Mouse (Mus musculus): ENCODE results near the gene Id3. TPM values are rescaled to one million over a fixed set of nuclear protein-coding genes. Genes with fewer than 3 reads are reported as not detected.

Gene Id3
- polyA plus RNA-seq, 1 experiment = 390 TPM

DNA sequence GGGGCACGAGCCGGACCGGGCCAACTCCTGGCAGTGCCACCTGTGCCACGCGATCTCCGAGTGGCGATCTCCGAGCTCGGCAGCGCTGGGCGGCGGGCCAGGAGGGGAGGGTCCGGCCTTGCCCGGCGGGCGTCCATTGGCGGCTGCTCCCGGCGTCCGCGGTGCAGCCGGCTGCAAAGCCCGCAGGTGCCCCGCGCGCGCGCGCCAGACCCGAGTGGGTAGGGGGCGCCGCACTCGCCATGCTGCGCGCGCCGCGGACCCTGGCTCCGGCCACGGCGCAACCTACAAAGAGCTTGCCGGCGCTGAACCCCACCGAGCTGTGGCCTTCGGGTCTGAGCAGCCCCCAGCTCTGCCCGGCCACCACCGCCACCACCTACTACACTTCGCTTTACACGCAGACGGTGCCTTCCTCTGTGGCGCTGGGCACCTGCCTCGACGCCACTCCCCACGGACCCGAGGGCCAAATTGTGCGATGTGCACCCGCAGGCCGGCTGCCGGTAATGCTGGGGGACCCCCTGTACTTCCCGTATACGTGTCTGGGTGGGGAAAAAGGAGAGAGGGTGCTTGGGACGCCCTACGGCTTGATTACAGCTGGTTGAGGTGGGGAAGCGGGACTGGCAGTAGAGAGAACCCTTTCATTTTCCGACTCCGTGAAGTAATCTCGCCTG, 29.4 kb downstream of the Id3 start:
- Histone ChIP-seq H3K4me3 (replicated peaks; ENCODE audit: extremely low read depth, low read depth, low read length) (peak overlapping the region; percentile 87), H3K4me1 (ENCODE audit: control insufficient read depth, insufficient read depth, low read length) (peaks cover 16% of the 10 kb centered on the region)
- DNase-seq = peak; percentile 62
- under 1% methylated on average over 67 of the region's 67 CpGs for WGBS
- TF ChIP-seq CTCF (IDR thresholded peaks at IDR 0.05; ENCODE audit: insufficient read depth, low read length) (no peak), POLR2A (IDR thresholded peaks at IDR 0.05; ENCODE audit: borderline replicate concordance, extremely low read depth, low read depth, low read length) (no peak)

DNA sequence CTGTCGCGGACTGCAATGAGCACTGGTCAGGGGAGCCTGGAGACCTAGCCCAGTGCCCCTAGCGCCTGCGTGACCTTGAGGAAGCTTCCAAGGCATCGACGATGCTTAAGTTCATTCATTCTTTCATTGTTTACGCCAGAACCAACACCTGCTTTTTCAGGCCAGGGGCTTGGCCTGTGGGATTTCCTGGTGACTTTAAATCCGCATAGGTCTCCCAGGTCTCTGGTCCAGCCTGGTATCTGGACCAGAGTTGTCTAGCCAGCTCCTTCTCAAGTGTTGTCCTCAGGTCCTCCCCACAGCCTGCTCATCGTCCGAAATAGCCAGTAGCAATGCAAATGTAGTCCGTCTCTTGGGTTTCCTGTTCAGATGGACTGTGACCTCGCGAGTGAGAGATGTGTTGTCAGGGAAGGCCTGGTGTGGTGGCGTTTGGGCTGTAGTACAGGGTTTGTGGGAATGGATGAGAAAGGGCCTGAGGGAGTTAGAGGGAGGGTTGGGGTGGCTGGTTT, 30.0 kb downstream of the Id3 start:
- DNase-seq = no peak
- TF ChIP-seq POLR2A (IDR thresholded peaks at IDR 0.05; ENCODE audit: borderline replicate concordance, extremely low read depth, low read depth, low read length) (no peak), CTCF (IDR thresholded peaks at IDR 0.05; ENCODE audit: insufficient read depth, low read length) (no peak)
- peak overlapping the region; percentile 87 for H3K4me3 ChIP-seq (replicated peaks; ENCODE audit: extremely low read depth, low read depth, low read length)
- WGBS = 10% methylated on average over 14 of the region's 14 CpGs
- peaks cover 20% of the 10 kb centered on the region for H3K4me1 ChIP-seq (ENCODE audit: control insufficient read depth, insufficient read depth, low read length)

DNA sequence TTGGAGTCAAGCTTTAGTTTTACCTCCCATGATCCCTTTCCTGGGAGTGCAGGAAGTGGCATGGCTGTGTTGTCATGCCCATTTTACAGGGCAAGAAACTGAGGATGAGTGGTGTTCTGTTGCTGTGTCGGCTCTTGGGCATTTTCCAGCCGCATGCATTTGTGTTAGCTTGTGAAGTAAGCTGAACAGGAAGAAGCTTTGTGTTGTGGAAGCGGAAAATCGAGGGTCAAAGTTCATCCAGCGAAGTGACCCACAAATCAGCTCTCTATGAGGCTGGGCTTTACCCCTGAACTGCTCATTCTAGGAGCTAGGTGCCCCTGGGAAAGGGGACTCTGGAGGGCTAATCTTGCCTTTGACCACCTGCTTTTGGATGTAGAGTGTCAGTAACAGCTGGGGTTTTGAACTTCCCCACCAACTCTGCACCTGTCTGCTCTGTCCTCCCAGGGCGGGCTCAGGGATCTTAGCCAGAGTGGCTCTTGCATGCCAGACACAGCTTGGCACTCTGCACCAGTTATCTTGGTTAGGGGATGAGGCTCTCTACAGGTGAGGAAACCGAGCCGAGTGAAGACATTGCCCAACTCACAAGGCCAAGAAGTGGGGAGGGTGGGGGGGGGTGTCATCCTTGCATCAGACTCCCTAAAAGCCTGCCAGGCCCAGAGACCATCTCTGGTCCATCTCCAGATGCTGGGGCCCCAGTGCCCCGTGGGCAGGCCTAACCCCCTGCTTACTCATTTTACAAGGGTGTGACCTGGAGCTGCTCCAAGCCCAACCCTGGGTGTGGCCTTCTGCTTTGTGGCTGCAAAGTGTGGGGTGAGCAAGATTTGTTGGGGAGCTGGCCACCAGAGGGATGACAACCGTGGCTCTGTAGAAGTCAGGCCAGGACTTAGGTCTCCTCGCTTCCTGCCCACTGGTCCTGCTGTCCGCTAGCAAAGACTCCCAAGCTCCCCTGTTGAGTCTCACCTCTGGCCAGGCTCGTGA, 31.2 kb downstream of the Id3 start:
- Histone ChIP-seq H3K4me3 (replicated peaks; ENCODE audit: extremely low read depth, low read depth, low read length) (no peak overlapping the region), H3K4me1 (ENCODE audit: control insufficient read depth, insufficient read depth, low read length) (peaks cover 20% of the 10 kb centered on the region)
- DNase-seq = peak; percentile 52
- TF ChIP-seq CTCF (IDR thresholded peaks at IDR 0.05; ENCODE audit: insufficient read depth, low read length) = no peak
- TF ChIP-seq POLR2A (IDR thresholded peaks at IDR 0.05; ENCODE audit: borderline replicate concordance, extremely low read depth, low read depth, low read length) = peak; percentile 10; the same call in 1 of the 2 replicates
- WGBS = 56% methylated on average over 13 of the region's 13 CpGs

DNA sequence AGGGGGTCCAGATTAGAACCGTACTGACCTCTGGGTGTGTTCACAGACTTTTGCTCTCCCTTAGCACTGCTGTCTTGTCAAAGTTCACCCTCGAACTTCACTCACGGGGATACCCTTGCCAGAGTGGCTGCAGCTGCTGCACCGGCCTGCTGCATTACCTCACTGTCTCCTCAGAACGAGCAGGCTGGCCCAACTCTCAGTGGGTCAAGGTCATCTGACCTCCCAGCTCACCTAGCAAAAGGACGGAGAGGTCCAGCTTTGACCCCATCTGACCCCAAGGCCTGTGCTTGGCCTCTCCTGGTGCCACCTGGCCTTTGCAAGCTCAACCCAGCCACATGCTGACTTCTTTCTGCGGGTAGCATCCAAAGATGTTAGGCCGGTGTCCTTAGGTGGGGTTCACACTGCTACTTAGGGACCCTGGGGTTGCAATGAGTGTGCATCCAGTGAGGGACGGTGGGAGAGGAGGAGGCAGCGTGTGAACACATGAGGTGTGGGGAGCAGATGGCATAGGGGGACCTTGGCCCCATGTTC, 32.8 kb downstream of the Id3 start:
- TF ChIP-seq CTCF (IDR thresholded peaks at IDR 0.05; ENCODE audit: insufficient read depth, low read length) (no peak), POLR2A (IDR thresholded peaks at IDR 0.05; ENCODE audit: borderline replicate concordance, extremely low read depth, low read depth, low read length) (no peak)
- WGBS = 77% methylated on average over 10 of the region's 10 CpGs

DNA sequence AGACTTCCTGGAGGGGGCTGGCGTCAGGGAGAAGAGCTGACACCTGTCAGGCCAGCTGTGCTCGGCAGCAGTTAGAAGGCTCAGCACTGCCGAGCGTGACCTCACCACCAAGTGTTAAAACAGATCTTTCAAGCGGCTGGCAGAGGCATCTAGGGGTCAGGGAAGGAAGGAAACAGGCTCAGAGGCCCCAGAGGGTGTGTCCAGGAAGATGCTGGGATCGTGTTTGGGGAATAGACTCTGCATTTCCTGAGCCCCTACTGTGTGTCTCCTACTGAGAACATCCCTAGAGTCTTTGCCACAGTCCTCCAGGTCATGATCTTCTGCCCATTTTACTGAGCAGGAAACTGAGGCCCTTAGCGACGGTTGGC, 33.9 kb downstream of the Id3 start:
- H3K4me3 ChIP-seq (replicated peaks; ENCODE audit: extremely low read depth, low read depth, low read length) = no peak overlapping the region
- no peak for DNase-seq

More for the DNA sequence above, 32.8 kb downstream of the Id3 start:
- DNase-seq = no peak
- H3K4me3 ChIP-seq (replicated peaks; ENCODE audit: extremely low read depth, low read depth, low read length) = no peak overlapping the region
- H3K4me1 ChIP-seq (ENCODE audit: control insufficient read depth, insufficient read depth, low read length) = peaks cover 23% of the 10 kb centered on the region

DNA sequence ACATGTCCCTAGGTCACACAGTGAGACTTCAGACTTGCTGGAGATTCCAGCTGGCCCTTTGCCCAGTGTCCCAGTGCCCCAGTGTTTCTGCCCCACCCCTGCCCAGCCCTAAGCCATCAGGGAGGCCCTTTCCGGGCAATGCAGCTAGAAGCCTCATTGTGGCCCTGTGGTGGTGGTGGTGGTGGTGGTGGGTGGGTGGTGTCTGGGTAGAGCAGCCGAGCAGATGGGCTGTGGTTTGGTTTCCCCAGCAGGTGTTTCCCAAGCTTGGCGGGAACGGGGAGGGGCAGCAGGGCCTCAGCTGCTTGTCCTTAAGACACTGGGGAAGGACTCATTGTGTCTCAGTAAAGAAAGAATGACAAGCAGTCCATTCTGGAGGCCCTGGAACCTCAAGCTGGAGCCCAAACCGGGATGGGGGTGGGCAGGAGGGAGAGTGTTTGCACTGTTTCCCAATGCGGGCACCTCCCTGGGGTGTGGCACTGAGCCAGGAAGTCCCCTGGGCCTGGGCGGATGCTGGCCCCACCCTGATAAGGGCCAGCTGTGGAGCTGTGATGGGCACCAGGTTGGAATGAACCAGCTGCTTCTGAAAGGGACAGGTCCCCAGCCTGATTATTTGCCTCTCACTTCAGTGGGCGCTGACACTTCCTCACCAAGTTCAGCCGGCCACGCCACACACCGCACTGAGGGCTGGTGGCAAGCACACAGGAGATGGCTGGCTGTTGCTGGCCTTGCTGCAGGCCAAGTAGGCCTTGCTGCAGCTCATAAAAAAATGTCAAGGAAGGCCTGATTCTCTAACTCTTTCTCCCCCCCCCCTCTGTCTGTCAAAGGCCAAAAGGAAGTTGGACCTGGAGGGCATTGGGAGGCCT, 34.5 kb downstream of the Id3 start:
- 11% methylated on average over 11 of the region's 11 CpGs for WGBS
- peaks cover 23% of the 10 kb centered on the region for H3K4me1 ChIP-seq (ENCODE audit: control insufficient read depth, insufficient read depth, low read length)
- DNase-seq = peak; percentile 68
- TF ChIP-seq CTCF (IDR thresholded peaks at IDR 0.05; ENCODE audit: insufficient read depth, low read length) = no peak
- 0 out of 2 replicates have a peak, but pooled peaks have one; percentile 19 for TF ChIP-seq POLR2A (IDR thresholded peaks at IDR 0.05; ENCODE audit: borderline replicate concordance, extremely low read depth, low read depth, low read length)
- no peak overlapping the region for H3K4me3 ChIP-seq (replicated peaks; ENCODE audit: extremely low read depth, low read depth, low read length)

More for the DNA sequence above, 33.9 kb downstream of the Id3 start:
- WGBS = 18% methylated on average over 8 of the region's 8 CpGs
- TF ChIP-seq CTCF (IDR thresholded peaks at IDR 0.05; ENCODE audit: insufficient read depth, low read length) = no peak
- no peak for TF ChIP-seq POLR2A (IDR thresholded peaks at IDR 0.05; ENCODE audit: borderline replicate concordance, extremely low read depth, low read depth, low read length)
- peaks cover 23% of the 10 kb centered on the region for H3K4me1 ChIP-seq (ENCODE audit: control insufficient read depth, insufficient read depth, low read length)

DNA sequence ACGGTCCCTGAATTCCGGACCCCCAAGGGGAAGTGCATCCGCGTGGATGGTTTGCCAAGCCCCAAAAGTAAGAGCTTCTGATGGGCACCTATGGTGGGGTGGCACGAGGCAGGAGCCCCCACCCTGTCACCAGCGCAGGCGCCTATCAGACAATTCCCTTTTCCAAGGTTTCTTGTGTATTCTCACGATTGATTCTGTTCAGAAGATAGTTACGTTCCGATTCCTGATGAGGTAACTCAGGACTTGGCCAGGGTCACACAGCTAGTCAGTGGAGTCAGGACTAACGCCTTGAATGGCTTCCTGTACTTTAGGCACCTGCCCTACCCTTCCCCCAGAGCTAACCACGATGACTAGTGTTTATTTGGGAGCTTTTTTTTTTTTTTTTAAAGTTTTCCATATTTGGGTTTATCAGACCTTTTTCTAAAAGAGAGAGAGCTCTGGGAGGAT, 35.2 kb downstream of the Id3 start:
- 46% methylated on average over 12 of the region's 12 CpGs for WGBS
- Histone ChIP-seq H3K4me3 (replicated peaks; ENCODE audit: extremely low read depth, low read depth, low read length) (no peak overlapping the region), H3K4me1 (ENCODE audit: control insufficient read depth, insufficient read depth, low read length) (peaks cover 19% of the 10 kb centered on the region)
- no peak for TF ChIP-seq POLR2A (IDR thresholded peaks at IDR 0.05; ENCODE audit: borderline replicate concordance, extremely low read depth, low read depth, low read length)
- no peak for DNase-seq

DNA sequence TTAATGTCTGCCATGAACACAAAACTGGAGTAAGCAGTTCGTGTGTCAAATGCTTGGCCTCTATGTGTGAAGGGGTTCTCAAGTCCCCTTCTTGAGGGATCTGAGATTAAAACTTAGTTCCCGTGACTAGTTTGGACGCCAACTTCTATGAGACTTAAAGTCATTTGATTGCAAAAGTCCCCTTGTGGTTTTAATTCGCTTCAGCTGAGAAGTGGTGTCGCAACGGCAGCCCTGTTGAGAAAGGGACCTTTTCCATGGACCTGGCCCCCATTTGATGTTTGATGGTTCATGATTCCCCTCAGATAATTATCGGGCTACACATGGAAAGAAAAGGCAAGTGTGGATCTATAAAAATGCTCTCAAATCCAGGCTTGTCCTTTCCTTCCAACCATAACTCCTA, 36.2 kb downstream of the Id3 start:
- DNase-seq = peak; percentile 55
- no peak overlapping the region for H3K4me3 ChIP-seq (replicated peaks; ENCODE audit: extremely low read depth, low read depth, low read length)
- 59% methylated on average over 7 of the region's 7 CpGs for WGBS
- peaks cover 19% of the 10 kb centered on the region for H3K4me1 ChIP-seq (ENCODE audit: control insufficient read depth, insufficient read depth, low read length)
- TF ChIP-seq POLR2A (IDR thresholded peaks at IDR 0.05; ENCODE audit: borderline replicate concordance, extremely low read depth, low read depth, low read length) = no peak
- TF ChIP-seq CTCF (IDR thresholded peaks at IDR 0.05; ENCODE audit: insufficient read depth, low read length) = no peak

Data from lung, adult 2 months (tissue).